13 mouse cellular contexts compared by ENCODE assay signal in the genomic region with DNA sequence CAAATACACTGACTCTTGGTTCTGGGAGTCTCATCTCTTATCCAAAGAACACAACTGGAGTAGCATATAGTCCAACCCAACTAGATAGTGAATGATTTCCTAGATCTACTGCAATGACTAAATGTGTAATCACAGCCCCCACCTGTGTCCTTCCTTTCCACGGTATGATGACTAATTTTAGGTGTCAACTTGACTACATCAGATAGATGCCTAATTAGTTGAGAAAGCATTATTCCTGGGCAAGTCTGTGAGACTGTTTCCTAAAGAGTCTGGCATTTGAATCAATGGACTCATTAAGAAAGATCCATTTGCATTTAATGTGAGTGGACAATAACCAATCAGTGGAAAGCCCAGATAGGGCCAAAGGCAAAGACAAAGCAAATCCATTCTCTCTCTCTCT.
"Had no signal": no experiment of that assay in that cellular context is flagged by ENCODE, and none has a peak within 500 bp of the region (broad histone marks: within the 10 kb centered on the region; RNA-seq: fewer than 3 reads in every experiment).

No protein-coding gene starts in this region.

- DNase-seq: gastrocnemius, postnatal 14 days; gastrocnemius, postnatal 36 days; heart, adult 11 months; heart, adult 2 months; heart, postnatal 14 days; heart, postnatal 36 days; kidney, adult 11 months; kidney, adult 2 months; kidney, adult 9 months; kidney, postnatal 14 days; kidney, postnatal 36 days; layer of hippocampus, adult 9-11 months; layer of hippocampus, postnatal 36 days had no signal
